Mouse (Mus musculus) adrenal gland, postnatal 14 days (tissue): ENCODE measurements around the gene Rimbp2. TPM values are rescaled to one million over a fixed set of nuclear protein-coding genes. Genes with fewer than 3 reads are reported as not detected.
A peak's percentile ranks its signal among the peaks of the same experiment; 100 is the strongest.
"Not testable (repeated sequence)": the region's sequence is repeated elsewhere in the genome, so short reads cannot be mapped to it uniquely, and the experiment has no call there.

Experiments used
- DNase-seq: peaks from one replicate; pipeline ENCODE4 v3.0.0; 2021; ENCODE audit warnings: mixed read lengths
- long read RNA-seq, 2 experiments: library from polyadenylated mRNA; stranded (forward); transcript quantifications; one replicate each; pipeline ENCODE4 v2.0.0; 2021
- total RNA-seq: library from RNA; stranded (reverse); gene quantifications from 2 replicates; pipeline ENCODE4 v1.2.3, GENCODE M21; 2021

Rimbp2 gene
- total RNA-seq, result 5.7 and 6.0 TPM in 2 replicates
- long read RNA-seq, experiment 1, partial matches to known transcripts, result 0 of 2 reads
- long read RNA-seq, experiment 1, other reads (novel, unspliced or antisense), result 2 of 2 reads
- long read RNA-seq, experiment 2, partial matches to known transcripts, result 0 of 1 reads
- long read RNA-seq, experiment 2, other reads (novel, unspliced or antisense), result 1 of 1 reads

- peak; percentile 49 for DNase-seq
Observed at GRCm38 (mm10) chr5:128953278-128954070, at the start of gene Rimbp2. TSS of gene Rimbp2 (minus strand) at chr5:128953486.

GRCm38 (mm10) chr5:129002571-129003011, 49.3 kb upstream of the Rimbp2 start:
- DNase-seq, result peak; percentile 42

- DNase-seq, result peak; percentile 60
Observed at GRCm38 (mm10) chr5:129000706-129001468, 47.6 kb upstream of the Rimbp2 start.

- peak; percentile 62 for DNase-seq
Observed at GRCm38 (mm10) chr5:128987141-128987954, 34.1 kb upstream of the Rimbp2 start.

GRCm38 (mm10) chr5:128985946-128986345, 32.7 kb upstream of the Rimbp2 start:
- DNase-seq, result peak; percentile 59

GRCm38 (mm10) chr5:128984536-128984935, 31.2 kb upstream of the Rimbp2 start:
- no peak for DNase-seq

GRCm38 (mm10) chr5:128981607-128982006, 28.3 kb upstream of the Rimbp2 start:
- DNase-seq, result peak; percentile 80

- no peak for DNase-seq
Observed at GRCm38 (mm10) chr5:128980857-128981256, 27.6 kb upstream of the Rimbp2 start.

- no peak for DNase-seq
Observed at GRCm38 (mm10) chr5:128978957-128979356, 25.7 kb upstream of the Rimbp2 start.

GRCm38 (mm10) chr5:128977466-128977865, 24.2 kb upstream of the Rimbp2 start:
- DNase-seq, result not testable (repeated sequence)

GRCm38 (mm10) chr5:128976266-128976665, 23.0 kb upstream of the Rimbp2 start:
- DNase-seq, result peak; percentile 71

- peak; percentile 82 for DNase-seq
Observed at GRCm38 (mm10) chr5:128971298-128971697, 18.0 kb upstream of the Rimbp2 start.

GRCm38 (mm10) chr5:128970878-128971277, 17.6 kb upstream of the Rimbp2 start:
- no peak for DNase-seq

GRCm38 (mm10) chr5:128964353-128964752, 11.1 kb upstream of the Rimbp2 start:
- DNase-seq, result no peak

GRCm38 (mm10) chr5:128958916-128959315, 5.6 kb upstream of the Rimbp2 start:
- DNase-seq, result no peak

- not testable (repeated sequence) for DNase-seq
Observed at GRCm38 (mm10) chr5:128954371-128954770, 1.1 kb upstream of the Rimbp2 start.

GRCm38 (mm10) chr5:128952291-128953195, 743 bp downstream of the Rimbp2 start:
- no peak for DNase-seq

GRCm38 (mm10) chr5:128951472-128951871, 1.8 kb downstream of the Rimbp2 start:
- no peak for DNase-seq

- peak; percentile 65 for DNase-seq
Observed at GRCm38 (mm10) chr5:128947093-128947492, 6.2 kb downstream of the Rimbp2 start.

GRCm38 (mm10) chr5:128940436-128940835, 12.8 kb downstream of the Rimbp2 start:
- no peak for DNase-seq
